Mouse (Mus musculus) C3H10T1/2 (cell line): ENCODE measurements around the gene Gm8882. TPM values are rescaled to one million over a fixed set of nuclear protein-coding genes. Genes with fewer than 3 reads are reported as not detected.

Source experiments
- polyA plus RNA-seq, 2 experiments: library from polyadenylated mRNA; unstranded; fragments of >200 nt; fragmentation: generic; extraction: Trizol; gene quantifications; one replicate each; pipeline ENCODE4 v1.2.1; 2012; ENCODE audit warnings: missing spikeins in 2 of 2

Gene Gm8882
- not detected for polyA plus RNA-seq

DNA sequence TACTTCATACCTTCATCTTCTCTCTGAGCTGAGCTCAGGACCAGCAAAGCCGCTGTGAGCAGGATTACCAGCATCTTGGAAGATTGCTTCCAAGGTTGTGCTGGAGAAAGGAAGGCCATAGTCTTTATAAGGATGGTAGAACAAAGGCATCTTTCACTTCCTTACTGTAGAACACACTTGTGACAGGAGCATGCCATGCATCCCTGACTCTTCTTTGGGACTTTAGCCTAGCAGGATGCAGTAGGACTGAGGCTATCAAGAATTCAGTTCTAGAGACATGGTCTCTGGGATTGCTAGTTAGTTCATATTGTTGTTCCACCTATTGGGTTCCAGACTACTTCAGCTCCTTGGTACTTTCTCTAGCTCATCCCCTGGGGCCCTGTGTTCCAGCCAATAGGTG lies at the start of gene Gm8882:
Gene Gm8882 (minus strand): TSS at position 101 of the 400 bp plus-strand sequence.

DNA sequence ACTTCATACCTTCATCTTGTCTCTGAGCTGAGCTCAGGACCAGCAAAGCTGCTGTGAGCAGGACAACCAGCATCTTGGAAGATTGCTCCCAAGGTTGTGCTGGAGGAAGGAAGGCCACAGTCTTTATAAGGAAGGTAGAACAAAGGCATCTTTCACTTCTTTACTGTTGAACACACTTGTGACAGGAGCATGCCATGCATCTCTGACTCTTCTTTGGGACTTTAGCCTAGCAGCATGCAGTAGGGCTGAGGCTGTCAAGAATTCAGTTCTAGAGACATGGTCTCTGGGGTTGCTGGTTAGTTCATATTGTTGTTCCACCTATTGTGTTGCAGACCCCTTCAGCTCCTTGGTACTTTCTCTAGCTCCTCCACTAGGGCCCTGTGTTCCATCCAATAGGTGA lies 49.3 kb downstream of the Gm8882 start, which contains the start of gene Prpmp5:
Gene Prpmp5 (minus strand): TSS at position 101 of the 400 bp plus-strand sequence.

Other genes with a start within 250 kb of the Gm8882 start
- gene Prb1, start 153.6 kb downstream of the Gm8882 start, polyA plus RNA-seq, result not detected
- not detected for gene Prpmp5, start 49.4 kb downstream of the Gm8882 start, polyA plus RNA-seq
- gene Prh1, start 205.7 kb upstream of the Gm8882 start, polyA plus RNA-seq, result not detected
- gene Prp2, start 231.8 kb upstream of the Gm8882 start, polyA plus RNA-seq, result not detected